8 mouse cellular contexts compared by ENCODE assay signal in genomic region chr15:5144021-5144778, GRCm38 (mm10). TPM values are rescaled to one million over a fixed set of nuclear protein-coding genes. Genes with fewer than 3 reads are reported as not detected.
DNase-seq lines count a peak whose midpoint lies in the region; ATAC-seq lines count a peak whose summit lies in the region.

No protein-coding gene starts in this region.

- peak; percentile 89 for DNase-seq in heart, embryonic 10.5 days (ENCODE audit: low spot score)
- DNase-seq in heart, adult 9 months (ENCODE audit: low spot score in 2 of 2), result no peak
- peak; percentile 78 for DNase-seq in cerebellum, adult 9-11 months
- DNase-seq in frontal cortex, postnatal 10 days (ENCODE audit: low spot score in 2 of 2), result peak; percentile 73 to 79
- DNase-seq in splenic B cell, adult 2 months (ENCODE audit: low read depth, low spot score), result peak; percentile 53

- peak; percentile 22 for ATAC-seq in inflammation-experienced regulatory T-cells, adult 6 months
- peak; percentile 90 for ATAC-seq in limb, embryonic 13.5 days (ENCODE audit: low FRiP score, low read depth)
- ATAC-seq in midbrain, embryonic 15.5 days (replicated peaks), result peak; percentile 92

- H3K27me3 ChIP-seq in heart, embryonic 10.5 days (ENCODE audit: insufficient read depth, poor library complexity, severe bottlenecking), result no peaks in the 10 kb centered on the region
- H3K27me3 ChIP-seq in limb, embryonic 13.5 days, result no peaks in the 10 kb centered on the region
- no peaks in the 10 kb centered on the region for H3K27me3 ChIP-seq in midbrain, embryonic 15.5 days (replicated peaks)
- H3K27me3 ChIP-seq in splenic B cell, adult 2 months (ENCODE audit: control insufficient read depth, insufficient read depth, low read length, poor library complexity, severe bottlenecking), result no peaks in the 10 kb centered on the region

- H3K9ac ChIP-seq in limb, embryonic 13.5 days, result peak overlapping the region; percentile 89
- H3K9ac ChIP-seq in midbrain, embryonic 15.5 days, result peak overlapping the region; percentile 74

- H3K4me1 ChIP-seq in heart, embryonic 10.5 days, result peaks cover 12% of the 10 kb centered on the region
- peaks cover 28% of the 10 kb centered on the region for H3K4me1 ChIP-seq in limb, embryonic 13.5 days
- H3K4me1 ChIP-seq in midbrain, embryonic 15.5 days, result peaks cover 17% of the 10 kb centered on the region

- peak overlapping the region; percentile 96 for H3K27ac ChIP-seq in heart, embryonic 10.5 days
- H3K27ac ChIP-seq in limb, embryonic 13.5 days, result peak overlapping the region; percentile 85
- H3K27ac ChIP-seq in midbrain, embryonic 15.5 days, result peak overlapping the region; percentile 93

- H3K4me3 ChIP-seq in heart, embryonic 10.5 days, result peak overlapping the region; percentile 94
- peak overlapping the region; percentile 85 for H3K4me3 ChIP-seq in limb, embryonic 13.5 days
- peak overlapping the region; percentile 88 for H3K4me3 ChIP-seq in midbrain, embryonic 15.5 days

- H3K9me3 ChIP-seq in heart, embryonic 10.5 days, result no peaks in the 10 kb centered on the region
- H3K9me3 ChIP-seq in limb, embryonic 13.5 days, result no peaks in the 10 kb centered on the region
- no peaks in the 10 kb centered on the region for H3K9me3 ChIP-seq in midbrain, embryonic 15.5 days

- H3K4me2 ChIP-seq in limb, embryonic 13.5 days (replicated peaks), result peak overlapping the region; percentile 76
- peak overlapping the region; percentile 58 for H3K4me2 ChIP-seq in midbrain, embryonic 15.5 days

- 0 out of 2 replicates have a peak, but pooled peaks cover 3% of the 10 kb centered on the region for H3K36me3 ChIP-seq in heart, embryonic 10.5 days
- H3K36me3 ChIP-seq in limb, embryonic 13.5 days, result no peaks in the 10 kb centered on the region; the same call in 1 of the 2 replicates
- no peaks in the 10 kb centered on the region for H3K36me3 ChIP-seq in midbrain, embryonic 15.5 days (replicated peaks)
- H3K36me3 ChIP-seq in splenic B cell, adult 2 months (ENCODE audit: control insufficient read depth, insufficient read depth, low read length, poor library complexity, severe bottlenecking), result no peaks in the 10 kb centered on the region

- WGBS in heart, embryonic 10.5 days, result 2% methylated on average over 48 of the region's 61 CpGs
- 1% methylated on average over 53 of the region's 61 CpGs for WGBS in limb, embryonic 13.5 days
- 1% methylated on average over 44 of the region's 61 CpGs for WGBS in midbrain, embryonic 15.5 days

RNA-seq across cellular contexts. Expression of gene Prkaa1, which starts 0.5 kb away (rescaled TPM):
- 21.1 and 22.7 TPM in 2 replicates for polyA plus RNA-seq in heart, embryonic 10.5 days (2016; fragmentation: Nextera tagmentation; extraction: Ambion mirVana)
- polyA plus RNA-seq in inflammation-experienced regulatory T-cells, adult 6 months (2017; shearing (Covaris generic)), result 10 to 100 TPM; 18.1 to 22.5 (median 21.9) TPM
- 15.2 and 16.8 TPM in 2 replicates for polyA plus RNA-seq in limb, embryonic 13.5 days (2015; fragmentation: Nextera tagmentation; extraction: Ambion mirVana)
- 13.3 and 14.8 TPM in 2 replicates for polyA plus RNA-seq in midbrain, embryonic 15.5 days (2015; fragmentation: Nextera tagmentation; extraction: Ambion mirVana)

RNA-seq across cellular contexts. Expression of gene Rpl37, which starts 27.8 kb away (rescaled TPM):
- 366 and 403 TPM in 2 replicates for polyA plus RNA-seq in heart, embryonic 10.5 days (2016; fragmentation: Nextera tagmentation; extraction: Ambion mirVana)
- polyA plus RNA-seq in inflammation-experienced regulatory T-cells, adult 6 months (2017; shearing (Covaris generic)), result 1,000 to 10,000 TPM; 1,587 to 2,567 (median 2,159) TPM
- 562 and 563 TPM in 2 replicates for polyA plus RNA-seq in limb, embryonic 13.5 days (2015; fragmentation: Nextera tagmentation; extraction: Ambion mirVana)
- polyA plus RNA-seq in midbrain, embryonic 15.5 days (2015; fragmentation: Nextera tagmentation; extraction: Ambion mirVana), result 261 and 286 TPM in 2 replicates

RNA-seq across cellular contexts. Expression of gene Card6, which starts 35.9 kb away (rescaled TPM):
- 1.5 and 2.3 TPM in 2 replicates for polyA plus RNA-seq in heart, embryonic 10.5 days (2016; fragmentation: Nextera tagmentation; extraction: Ambion mirVana)
- polyA plus RNA-seq in inflammation-experienced regulatory T-cells, adult 6 months (2017; shearing (Covaris generic)), result 10 to 100 TPM; 15.9 to 41.4 (median 35.3) TPM
- polyA plus RNA-seq in limb, embryonic 13.5 days (2015; fragmentation: Nextera tagmentation; extraction: Ambion mirVana), result 0.57 and 0.64 TPM in 2 replicates
- 0.32 and 0.39 TPM in 2 replicates for polyA plus RNA-seq in midbrain, embryonic 15.5 days (2015; fragmentation: Nextera tagmentation; extraction: Ambion mirVana)

RNA-seq across cellular contexts. Expression of gene Ttc33, which starts 41.1 kb away (rescaled TPM):
- 30.3 and 34.0 TPM in 2 replicates for polyA plus RNA-seq in heart, embryonic 10.5 days (2016; fragmentation: Nextera tagmentation; extraction: Ambion mirVana)
- 10 to 100 TPM; 58.5 to 62.4 (median 61.3) TPM for polyA plus RNA-seq in inflammation-experienced regulatory T-cells, adult 6 months (2017; shearing (Covaris generic))
- polyA plus RNA-seq in limb, embryonic 13.5 days (2015; fragmentation: Nextera tagmentation; extraction: Ambion mirVana), result 41.5 and 42.4 TPM in 2 replicates
- 56.1 and 56.4 TPM in 2 replicates for polyA plus RNA-seq in midbrain, embryonic 15.5 days (2015; fragmentation: Nextera tagmentation; extraction: Ambion mirVana)

Comparison
In these comparisons a context has a peak if more than half of its experiments do, and no peak if none do; other contexts are left out.
1. DNase-seq: peak in heart, embryonic 10.5 days (single experiment), cerebellum, adult 9-11 months (single experiment), frontal cortex, postnatal 10 days (2 of 2) and splenic B cell, adult 2 months (single experiment); none in heart, adult 9 months (0 of 2).
2. ATAC-seq: peak in every context shown above with its lines; median percentile 92 in midbrain, embryonic 15.5 days; 90 in limb, embryonic 13.5 days; 22 in inflammation-experienced regulatory T-cells, adult 6 months.
3. Peak in every context shown above with its lines, with median percentiles within 50 percentile points of each other: H3K27ac ChIP-seq and H3K4me3 ChIP-seq.